Mouse (Mus musculus) mouse trophoblast stem cell (cell line): Measurements from ENCODE around the gene Gm5795.
"Not testable (repeated sequence)": the region's sequence is repeated elsewhere in the genome, so short reads cannot be mapped to it uniquely, and the experiment has no call there.

Source experiments
- in situ Hi-C, 2 experiments: fragments of 300-500 bp; cut with MseI, MboI; formaldehyde crosslinking; loops; 2 replicates in 1 of 2; 3 replicates in 1 of 2; pipeline ENCODE4 v1.15.1; 2025

Gene Gm5795

DNA sequence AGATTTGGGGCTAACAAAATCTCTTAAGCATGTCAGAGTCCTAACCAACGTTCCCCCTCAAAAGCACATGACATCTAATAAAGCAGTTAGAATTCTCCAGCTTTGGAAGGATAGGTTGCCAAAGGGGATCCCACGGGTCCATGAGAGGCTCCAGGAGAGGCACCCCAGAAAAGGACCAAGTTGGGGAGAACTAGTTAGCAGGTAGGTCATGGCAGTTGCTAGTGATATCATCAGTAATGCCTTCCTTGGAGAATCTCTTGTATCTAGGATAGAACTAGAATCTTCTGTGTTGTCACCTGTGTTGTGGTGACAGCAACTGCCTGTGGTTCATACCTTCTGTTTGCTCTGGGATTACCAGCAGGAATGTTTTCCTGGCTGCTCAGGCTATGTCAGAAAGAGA lies at the start of gene Gm5795:
Gene Gm5795 (plus strand): TSS at position 301 of the 400 bp plus-strand sequence.
- in situ Hi-C loops, result not testable (repeated sequence)

- in situ Hi-C loops, result not testable (repeated sequence)
Observed at GRCm38 (mm10) chr14:3208272-3209152, 20.5 kb downstream of the Gm5795 start, which contains the start of gene D830030K20Rik. Gene D830030K20Rik, plus strand, starts transcription at chr14:3208488.

- in situ Hi-C loops, result not testable (repeated sequence)
Observed at GRCm38 (mm10) chr14:3209367-3209766, 21.3 kb downstream of the Gm5795 start.
